Mouse (Mus musculus): ENCODE results near the gene Arrb1.

DNA sequence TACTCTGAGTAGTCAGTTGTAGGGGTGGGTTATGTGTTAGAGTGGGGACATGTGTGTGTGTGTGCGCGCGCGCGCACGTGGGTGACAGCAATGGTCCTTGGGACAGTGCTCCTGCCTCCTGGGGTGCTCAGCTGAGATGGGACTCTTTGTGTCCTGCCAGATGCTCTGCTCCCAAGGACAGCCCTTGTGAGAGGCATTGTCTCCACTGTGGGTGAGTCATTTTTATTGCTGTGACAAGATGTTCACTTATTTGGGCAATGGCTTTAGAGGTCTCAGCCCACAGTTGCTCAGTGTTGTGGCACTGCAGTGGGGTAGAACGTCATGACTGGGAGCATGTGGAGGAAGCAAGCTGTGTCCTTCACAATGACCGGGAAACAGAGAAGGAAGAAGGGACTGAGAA is 50.7 kb downstream of the Arrb1 start:
- TF ChIP-seq CTCF (IDR thresholded peaks at IDR 0.05; ENCODE audit: low read depth, low read length) (no peak), POLR2A (IDR thresholded peaks at IDR 0.05; ENCODE audit: extremely low read depth, insufficient read depth, low read length) (no peak)

All from liver, adult 2 months (tissue).